Mouse (Mus musculus): ENCODE results near the gene Iqcf5. TPM values are rescaled to one million over a fixed set of nuclear protein-coding genes. Genes with fewer than 3 reads are reported as not detected.

The Iqcf5 gene
- total RNA-seq, 2 experiments from 2014 or later, result not detected

Other genes with a start within 250 kb of the Iqcf5 start
- gene Poc1a, start 233.5 kb upstream of the Iqcf5 start, total RNA-seq (2021), result 1 to 10 TPM; 3.7 to 5.2 TPM
- 10 to 100 TPM; 16.0 to 19.9 TPM for gene Dusp7, start 145.9 kb upstream of the Iqcf5 start, total RNA-seq (2021)
- 100 to 1,000 TPM; 456 to 462 TPM for gene Rpl29, start 85.1 kb upstream of the Iqcf5 start, total RNA-seq (2021)
- gene Acy1, start 76.3 kb upstream of the Iqcf5 start, total RNA-seq (2021), result 10 to 100 TPM; 12.3 to 12.5 TPM
- 1 to 10 TPM; 6.3 to 7.5 TPM for gene Abhd14b, start 67.1 kb upstream of the Iqcf5 start, total RNA-seq (2021)
- gene Abhd14a, start 66.9 kb upstream of the Iqcf5 start, total RNA-seq (2021), result 10 to 100 TPM; 13.5 to 15.3 TPM
- gene Pcbp4, start 61.3 kb upstream of the Iqcf5 start, total RNA-seq (2021), result 10 to 100 TPM; 54.2 to 68.2 TPM
- under 1 TPM; 0.19 to 0.52 TPM for gene Gpr62, start 48.6 kb upstream of the Iqcf5 start, total RNA-seq (2021)
- gene Rrp9, start 38.6 kb upstream of the Iqcf5 start, total RNA-seq (2021), result 10 to 100 TPM; 17.7 to 19.4 TPM
- 10 to 100 TPM; 51.6 to 55.7 TPM for gene Parp3, start 37.6 kb upstream of the Iqcf5 start, total RNA-seq (2021)
- gene Iqcf1, start 14.6 kb upstream of the Iqcf5 start, total RNA-seq (2021), result not detected
- gene Iqcf3, start 47.1 kb downstream of the Iqcf5 start, total RNA-seq (2021), result not detected
- gene Iqcf4, start 56.4 kb downstream of the Iqcf5 start, total RNA-seq (2021), result not detected
- gene Iqcf6, start 112.0 kb downstream of the Iqcf5 start, total RNA-seq (2021), result not detected
- under 1 TPM in 1 of 2 experiments, not detected in 1; 0.09 TPM for gene Grm2, start 141.5 kb downstream of the Iqcf5 start, total RNA-seq (2021)
- 10 to 100 TPM; 18.9 to 21.7 TPM for gene Tex264, start 171.4 kb downstream of the Iqcf5 start, total RNA-seq (2021)